Mouse (Mus musculus) limb, embryonic 14.5 days (tissue): Measurements from ENCODE around the gene Nrxn3. TPM values are rescaled to one million over a fixed set of nuclear protein-coding genes. Genes with fewer than 3 reads are reported as not detected.
A peak's percentile ranks its signal among the peaks of the same experiment; 100 is the strongest.

Experiments used
- ATAC-seq: fragments of 200-750 bp; cut with Nextera tagmentation; 2 replicates; pipeline ENCODE4 v1.8.0; 2017; ENCODE audit warnings: low read depth, moderate number of reproducible peaks, moderate TSS enrichment; ENCODE audit not compliant: low FRiP score
- DNase-seq: peaks from one replicate; pipeline ENCODE4 v3.0.0-alpha.2; 2015; ENCODE audit warnings: low spot score
- H3K27ac ChIP-seq: fragments of 300-500 bp; sonication (generic); replicated peaks from 2 replicates; pipeline ENCODE4 v1.5.1; 2014; ENCODE audit warnings: low read depth, mild to moderate bottlenecking, low read length, moderate library complexity, mixed read lengths
- H3K27me3 ChIP-seq: fragments of 300-500 bp; sonication (generic); 2 replicates; pipeline ENCODE4 v1.6.1; 2014; ENCODE audit warnings: low read length, mixed read lengths; ENCODE audit not compliant: control insufficient read depth, insufficient read depth
- H3K36me3 ChIP-seq: fragments of 300-500 bp; sonication (generic); 2 replicates; pipeline ENCODE4 v1.6.1; 2014; ENCODE audit warnings: mild to moderate bottlenecking, low read length, moderate library complexity, mixed read lengths; ENCODE audit not compliant: control insufficient read depth, insufficient read depth
- H3K4me1 ChIP-seq: fragments of 300-500 bp; sonication (generic); 2 replicates; pipeline ENCODE4 v1.6.1; 2014; ENCODE audit warnings: antibody characterized with exemption, low read length, mixed read lengths; ENCODE audit not compliant: control insufficient read depth, insufficient read depth
- H3K4me2 ChIP-seq: fragments of 300-500 bp; sonication (generic); replicated peaks from 2 replicates; pipeline ENCODE4 v1.6.1; 2014; ENCODE audit warnings: low read depth, mild to moderate bottlenecking, low read length, moderate library complexity; ENCODE audit not compliant: severe bottlenecking
- H3K4me3 ChIP-seq: fragments of 300-500 bp; sonication (generic); replicated peaks from 2 replicates; pipeline ENCODE4 v1.5.1; 2014; ENCODE audit warnings: low read length
- H3K9ac ChIP-seq: fragments of 300-500 bp; sonication (generic); 2 replicates; pipeline ENCODE4 v1.6.1; 2014; ENCODE audit warnings: mild to moderate bottlenecking, low read depth, low read length, moderate library complexity; ENCODE audit not compliant: severe bottlenecking
- H3K9me3 ChIP-seq: fragments of 300-500 bp; sonication (generic); 2 replicates; pipeline ENCODE4 v1.6.1; 2016; ENCODE audit warnings: low read length; ENCODE audit not compliant: control insufficient read depth
- POLR2A ChIP-seq: fragments of 200-500 bp; IDR thresholded peaks from 2 replicates; pipeline ENCODE4 v1.8.0; 2012; ENCODE audit warnings: inconsistent platforms, mild to moderate bottlenecking, moderate library complexity, borderline replicate concordance; ENCODE audit not compliant: insufficient read depth, insufficient read length; ENCODE audit errors: extremely low read depth
- WGBS: fragments of 180-500 bp; shearing (Covaris S2); extraction: QIAGEN DNeasy Blood & Tissue Kit; methylation state at CpG from one replicate; pipeline ENCODE4 v1.1.7; 2014; 5-methylcytosine and 5-hydroxymethylcytosine counted together
- polyA plus RNA-seq, 2 experiments: library from polyadenylated mRNA; depleted of rRNA in 1 of 2; stranded (reverse) in 1 of 2; unstranded in 1 of 2; fragments of >200 nt; fragmentation: Nextera tagmentation in 1 of 2; extraction: Ambion mirVana in 1 of 2; gene quantifications; 2 replicates each; pipeline versions ENCODE4 v1.2.1 to v1.2.3; 2012 to 2014

Nrxn3 gene
- polyA plus RNA-seq, 2 experiments: 0.74 to 1.4 TPM

- WGBS: 81% methylated on average over 2 of the region's 2 CpGs
- Histone ChIP-seq H3K36me3 (no peaks in the 10 kb centered on the region), H3K9me3 (no peaks in the 10 kb centered on the region), H3K4me3 (no peak overlapping the region), H3K9ac (no peak overlapping the region), H3K27ac (no peak overlapping the region), H3K4me1 (no peaks in the 10 kb centered on the region), H3K4me2 (no peak overlapping the region), H3K27me3 (no peaks in the 10 kb centered on the region)
- no peak for DNase-seq
- no peak for ATAC-seq
- no peak for TF ChIP-seq POLR2A
Measured at GRCm38 (mm10) chr12:89685633-89686032, 963.0 kb downstream of the Nrxn3 start.

- H3K4me1 ChIP-seq: no peaks in the 10 kb centered on the region
- H3K4me3 ChIP-seq: no peak overlapping the region
- H3K27ac ChIP-seq: no peak overlapping the region
- no peak overlapping the region for H3K9ac ChIP-seq
- 91% methylated on average over 7 of the region's 7 CpGs for WGBS
- H3K9me3 ChIP-seq: no peaks in the 10 kb centered on the region
- DNase-seq (no peak), ATAC-seq (no peak)
- no peaks in the 10 kb centered on the region for H3K27me3 ChIP-seq
- TF ChIP-seq POLR2A: no peak
- no peak overlapping the region for H3K4me2 ChIP-seq
- H3K36me3 ChIP-seq: no peaks in the 10 kb centered on the region
Measured at GRCm38 (mm10) chr12:89689086-89689485, 966.4 kb downstream of the Nrxn3 start.

GRCm38 (mm10) chr12:89699469-89699868 lies 976.8 kb downstream of the Nrxn3 start:
- Histone ChIP-seq H3K9ac (no peak overlapping the region), H3K4me1 (no peaks in the 10 kb centered on the region), H3K27me3 (no peaks in the 10 kb centered on the region), H3K4me2 (no peak overlapping the region), H3K9me3 (no peaks in the 10 kb centered on the region), H3K36me3 (no peaks in the 10 kb centered on the region), H3K27ac (no peak overlapping the region), H3K4me3 (no peak overlapping the region)
- TF ChIP-seq POLR2A: no peak
- ATAC-seq: no peak
- 2% methylated on average over 4 of the region's 4 CpGs for WGBS
- DNase-seq: peak; percentile 3

- Histone ChIP-seq H3K9me3 (no peaks in the 10 kb centered on the region), H3K4me1 (no peaks in the 10 kb centered on the region), H3K27me3 (no peaks in the 10 kb centered on the region), H3K9ac (no peak overlapping the region), H3K27ac (no peak overlapping the region), H3K4me3 (no peak overlapping the region), H3K4me2 (no peak overlapping the region), H3K36me3 (no peaks in the 10 kb centered on the region)
- peak; percentile 8 for DNase-seq
- no peak for TF ChIP-seq POLR2A
- 47% methylated on average over 3 of the region's 3 CpGs for WGBS
- ATAC-seq: no peak
Measured at GRCm38 (mm10) chr12:89700937-89701458, 978.3 kb downstream of the Nrxn3 start.

GRCm38 (mm10) chr12:89702931-89703330 lies 980.3 kb downstream of the Nrxn3 start:
- WGBS: 48% methylated on average over 1 of the region's 1 CpGs

GRCm38 (mm10) chr12:89707913-89708312 lies 985.2 kb downstream of the Nrxn3 start:
- Histone ChIP-seq H3K9me3 (no peaks in the 10 kb centered on the region), H3K9ac (no peak overlapping the region), H3K27ac (no peak overlapping the region), H3K4me2 (no peak overlapping the region), H3K4me1 (no peaks in the 10 kb centered on the region), H3K36me3 (no peaks in the 10 kb centered on the region), H3K27me3 (no peaks in the 10 kb centered on the region), H3K4me3 (no peak overlapping the region)
- ATAC-seq (no peak), DNase-seq (no peak)
- 59% methylated on average over 4 of the region's 4 CpGs for WGBS
- TF ChIP-seq POLR2A: no peak

More at GRCm38 (mm10) chr12:89702931-89703330, 980.3 kb downstream of the Nrxn3 start:
- ATAC-seq (no peak), DNase-seq (no peak)
- Histone ChIP-seq H3K4me3 (no peak overlapping the region), H3K9me3 (no peaks in the 10 kb centered on the region), H3K36me3 (no peaks in the 10 kb centered on the region), H3K27ac (no peak overlapping the region), H3K4me1 (no peaks in the 10 kb centered on the region), H3K27me3 (no peaks in the 10 kb centered on the region), H3K9ac (no peak overlapping the region), H3K4me2 (no peak overlapping the region)
- TF ChIP-seq POLR2A: no peak
